Mouse (Mus musculus) ZHBTc4 (cell line): ENCODE measurements around the gene Rpp25.
A peak's percentile ranks its signal among the peaks of the same experiment; 100 is the strongest.

ENCODE experiments used
- DNase-seq: peaks from one replicate; pipeline ENCODE4 v3.0.0-alpha.2; 2011; ENCODE audit warnings: low read depth, low spot score

The Rpp25 gene

DNA sequence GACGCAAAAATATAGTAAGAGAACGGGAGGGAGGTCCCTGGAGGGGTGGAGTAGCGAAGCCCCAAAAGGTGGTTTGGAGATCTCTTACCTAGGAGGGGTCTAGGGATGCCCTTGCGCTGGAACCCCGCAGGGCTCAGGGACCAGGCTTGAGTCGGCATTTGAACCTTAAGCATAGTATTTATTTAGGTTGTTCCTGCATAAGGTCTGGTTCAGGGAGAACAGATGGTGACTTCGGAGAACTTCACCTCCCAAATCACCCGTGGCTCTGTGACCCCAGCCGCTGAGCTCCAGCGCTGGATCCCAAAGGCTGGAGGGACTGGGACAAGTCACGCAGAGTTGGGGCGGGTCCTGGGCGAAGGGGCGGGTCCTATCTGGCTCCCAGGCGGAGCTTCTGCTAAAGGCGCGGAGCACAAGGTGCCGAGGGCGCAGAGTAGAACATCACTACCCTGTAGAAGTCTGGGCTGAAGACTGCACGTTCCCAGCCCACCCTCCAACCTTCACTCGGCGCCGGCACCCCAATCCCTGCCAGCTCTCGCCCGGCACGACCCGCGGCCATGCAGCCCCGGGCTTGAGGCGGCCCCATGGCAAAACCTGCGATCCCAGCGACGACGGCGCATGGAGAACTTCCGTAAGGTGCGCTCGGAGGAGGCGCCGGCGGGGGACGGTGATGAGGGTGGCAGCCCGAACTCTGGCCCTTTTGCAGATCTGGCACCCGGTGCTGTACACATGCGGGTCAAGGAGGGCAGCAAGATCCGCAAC lies at the start of gene Rpp25:
Gene Rpp25, plus strand, starts transcription at position 405 of the 759 bp plus-strand sequence.
- peak; percentile 96 for DNase-seq

DNA sequence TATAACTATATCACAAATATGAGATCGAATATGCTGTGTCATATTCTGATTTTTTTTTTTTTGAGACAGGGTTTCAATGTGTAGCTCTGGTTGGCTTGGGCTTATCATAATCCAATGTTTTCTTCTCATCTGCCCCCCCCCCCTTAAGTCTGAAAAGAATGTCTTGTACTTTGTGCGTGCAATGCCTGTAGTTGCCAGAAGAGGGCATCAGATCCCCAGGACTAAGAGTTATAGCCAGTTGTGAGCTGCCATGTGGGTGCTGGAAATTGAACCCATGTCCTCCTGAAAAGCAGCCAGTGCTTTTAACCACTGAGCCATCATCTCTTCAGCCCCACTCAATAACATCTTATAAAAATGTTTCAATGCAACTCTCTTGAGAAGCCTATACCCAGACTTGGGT lies 44.1 kb upstream of the Rpp25 start:
- DNase-seq, result peak; percentile 68

DNA sequence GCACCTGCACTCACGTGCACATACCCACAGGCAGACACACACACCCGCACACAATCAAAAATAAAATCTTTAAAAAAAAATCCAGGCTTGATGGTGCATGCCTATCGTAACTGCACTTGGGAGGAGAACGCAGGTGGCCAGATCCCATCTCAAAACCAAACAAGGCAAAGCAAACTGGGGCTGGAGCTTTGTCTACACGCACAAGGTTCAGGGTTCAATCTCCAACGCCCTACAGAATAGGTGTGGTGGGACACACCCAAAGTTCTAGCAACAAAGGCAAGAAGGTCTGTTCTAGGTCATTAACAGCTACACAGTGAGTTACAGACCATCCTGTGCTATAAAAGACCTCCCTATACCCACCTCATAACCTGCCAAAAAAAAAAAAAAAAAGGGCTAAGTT lies 41.0 kb upstream of the Rpp25 start:
- DNase-seq, result peak; percentile 64

DNA sequence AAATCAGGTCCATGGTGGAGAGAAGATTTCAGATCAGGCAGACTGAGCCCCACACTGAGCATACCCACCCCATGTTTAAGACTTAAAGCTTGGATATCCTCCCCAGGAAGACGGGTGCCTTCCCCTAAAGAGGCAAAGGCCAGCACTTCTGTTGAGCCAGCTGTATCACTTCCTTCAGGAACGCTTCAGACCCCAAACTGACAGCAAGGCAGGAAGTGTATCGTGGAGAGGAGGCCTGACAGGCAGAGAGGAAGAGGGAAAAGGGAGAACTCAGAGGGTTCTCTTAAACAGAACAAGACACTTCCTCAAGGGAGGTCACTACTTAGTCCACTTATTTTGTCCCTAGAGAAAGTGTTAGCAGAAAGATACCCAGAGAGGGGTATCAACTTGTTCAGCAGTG lies 37.7 kb upstream of the Rpp25 start:
- no peak for DNase-seq

DNA sequence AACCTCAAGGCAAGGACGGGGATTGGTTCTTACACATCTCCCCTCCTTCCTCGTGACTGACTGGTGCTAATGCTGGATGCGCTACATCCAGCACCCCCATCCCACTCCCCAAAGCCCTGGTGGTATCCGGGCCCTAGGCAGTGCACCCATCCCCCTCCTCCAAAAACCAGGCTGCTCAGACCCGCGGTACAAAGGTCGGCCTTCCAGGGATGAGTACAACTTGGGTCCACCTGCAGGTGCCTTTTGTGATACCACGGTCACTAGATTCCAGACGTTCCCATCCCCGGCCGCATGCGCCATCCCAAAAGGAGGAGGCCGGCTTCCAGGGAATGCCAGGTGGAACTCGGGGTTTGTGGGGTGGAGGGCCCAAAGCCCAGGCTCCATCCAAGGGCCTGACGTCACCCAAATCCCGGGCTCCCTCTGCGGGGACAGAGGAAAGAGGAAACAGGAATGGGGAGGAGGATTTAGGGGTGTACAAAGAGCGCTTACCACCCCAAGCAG lies 36.5 kb upstream of the Rpp25 start:
- peak; percentile 54 for DNase-seq

DNA sequence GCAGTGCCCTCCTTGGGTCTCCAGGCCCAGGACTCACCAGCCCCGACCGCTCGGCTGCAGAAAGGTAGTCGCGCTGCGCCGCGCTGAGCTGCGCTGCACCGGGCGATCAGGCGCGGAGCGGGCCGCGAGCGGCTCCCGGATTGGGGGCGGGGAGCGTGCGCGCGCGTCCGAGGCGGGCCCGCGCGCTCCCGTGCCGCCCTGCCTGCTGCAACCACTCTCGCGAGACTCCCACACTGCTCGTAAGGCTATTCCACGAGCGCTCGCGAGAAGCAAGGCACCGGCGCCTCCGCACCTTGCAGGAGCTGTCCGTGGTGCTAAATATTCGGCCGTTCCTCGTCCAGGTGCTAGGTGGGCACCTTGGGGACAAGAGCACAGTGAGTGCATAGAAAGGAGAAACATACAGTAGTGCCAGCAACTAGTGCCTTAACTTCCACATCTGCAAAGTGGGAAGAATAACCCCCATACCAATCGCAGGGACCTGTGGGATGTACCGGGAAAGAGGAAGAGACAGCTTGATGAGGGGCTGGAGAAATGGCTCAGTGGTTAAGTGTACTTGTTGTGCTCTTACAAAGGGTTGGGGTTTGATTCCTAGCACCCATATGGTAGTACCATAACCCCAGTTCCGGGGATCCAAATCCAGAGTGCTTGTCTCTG lies 35.8 kb upstream of the Rpp25 start, which contains the start of gene Scamp5:
Gene Scamp5, minus strand, starts transcription at position 165 of the 654 bp plus-strand sequence.
- DNase-seq, result peak; percentile 97

DNA sequence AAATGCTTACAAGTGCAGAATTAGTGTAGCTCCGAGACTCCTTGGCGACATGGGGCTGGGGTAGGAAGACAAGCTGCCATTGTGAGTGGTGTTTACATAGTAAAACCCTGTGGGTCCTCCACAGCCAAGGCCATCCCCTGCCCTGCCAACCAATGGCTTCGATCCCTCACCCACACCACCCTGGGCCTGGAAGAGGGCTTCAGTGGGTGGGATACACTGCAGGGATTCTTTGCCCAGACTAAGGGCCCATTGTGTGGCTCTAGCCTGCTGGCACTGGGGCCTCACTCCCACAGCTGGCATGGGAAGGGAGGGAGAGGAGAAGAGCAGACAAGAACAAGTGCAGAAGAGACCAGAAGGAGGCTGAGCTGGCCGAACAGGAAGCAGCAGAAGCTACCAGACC lies 34.9 kb upstream of the Rpp25 start:
- DNase-seq, result no peak

DNA sequence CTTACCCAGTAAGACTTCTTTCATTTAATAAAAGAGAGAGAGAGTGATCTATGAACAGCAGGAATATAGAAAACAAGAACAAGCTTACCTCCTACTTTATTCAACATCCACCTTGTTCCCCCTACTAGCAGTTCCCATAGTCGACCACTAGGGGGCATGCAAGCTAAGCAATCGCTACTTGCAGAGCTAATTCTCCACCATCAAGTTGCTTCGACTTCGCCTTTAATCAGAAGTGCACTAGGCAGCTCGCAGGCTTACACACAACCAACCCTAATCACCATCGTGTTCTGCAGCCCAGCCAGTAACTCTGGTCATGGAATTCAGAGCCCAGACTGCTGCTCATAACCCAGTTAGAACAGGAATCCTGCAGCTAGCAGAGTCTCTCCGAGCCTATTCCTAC lies 18.1 kb upstream of the Rpp25 start:
- DNase-seq, result peak; percentile 90

DNA sequence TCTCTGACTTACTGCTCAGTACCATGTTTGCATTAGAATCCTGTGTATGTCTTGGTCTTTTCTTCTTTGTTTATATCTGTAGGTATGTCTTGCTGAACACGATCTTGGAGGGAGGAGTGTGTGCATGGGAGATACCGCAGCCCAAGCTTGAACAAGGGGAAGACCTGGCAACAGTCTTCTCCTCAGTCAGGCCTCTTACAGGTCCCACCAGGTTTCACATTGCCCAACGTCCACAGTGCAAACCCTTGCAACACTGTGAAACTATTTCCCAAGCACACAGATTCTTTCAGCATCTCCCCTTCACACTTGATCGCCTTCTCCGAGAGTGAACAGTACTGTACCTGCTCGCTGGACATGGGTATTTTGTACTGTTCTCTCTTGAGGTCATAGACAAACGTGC lies 16.0 kb upstream of the Rpp25 start:
- DNase-seq, result no peak

DNA sequence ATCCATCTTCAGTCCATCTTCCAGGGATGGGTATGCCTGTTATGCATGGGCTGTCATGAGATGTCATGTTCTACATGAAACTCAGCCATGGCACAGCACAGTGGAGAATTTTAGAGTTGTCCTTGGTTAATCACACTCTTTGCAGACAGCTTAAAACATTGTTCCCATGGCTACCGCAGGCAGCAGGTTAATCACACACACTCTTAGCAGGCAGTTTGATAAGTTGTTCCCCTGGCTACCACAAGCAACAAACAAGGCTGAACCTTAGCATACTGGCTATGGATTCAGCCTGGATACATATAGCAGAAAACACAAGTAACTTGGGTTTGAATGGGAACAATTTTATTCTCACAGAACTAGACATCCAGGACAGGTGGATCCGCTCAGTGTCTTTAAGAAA lies 10.3 kb upstream of the Rpp25 start:
- DNase-seq, result no peak

DNA sequence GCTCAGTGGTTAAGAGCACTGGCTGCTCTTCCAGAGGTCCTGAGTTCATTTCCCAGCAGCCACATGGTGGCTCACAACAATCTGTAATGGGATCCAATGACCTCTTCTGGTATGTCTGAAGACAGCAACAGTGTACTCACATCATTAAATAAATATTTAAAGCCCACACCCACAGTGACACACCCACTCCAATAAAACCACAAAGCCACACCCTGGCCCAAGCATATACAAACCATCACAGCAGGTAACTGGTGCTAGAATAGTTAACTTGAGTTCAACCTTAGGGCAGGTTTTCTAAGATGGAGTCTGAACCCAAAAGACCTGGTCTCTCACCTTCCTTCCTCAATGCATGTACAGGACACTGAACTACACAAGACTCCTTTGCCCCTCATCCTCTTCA lies 8.9 kb upstream of the Rpp25 start:
- DNase-seq, result peak; percentile 80

DNA sequence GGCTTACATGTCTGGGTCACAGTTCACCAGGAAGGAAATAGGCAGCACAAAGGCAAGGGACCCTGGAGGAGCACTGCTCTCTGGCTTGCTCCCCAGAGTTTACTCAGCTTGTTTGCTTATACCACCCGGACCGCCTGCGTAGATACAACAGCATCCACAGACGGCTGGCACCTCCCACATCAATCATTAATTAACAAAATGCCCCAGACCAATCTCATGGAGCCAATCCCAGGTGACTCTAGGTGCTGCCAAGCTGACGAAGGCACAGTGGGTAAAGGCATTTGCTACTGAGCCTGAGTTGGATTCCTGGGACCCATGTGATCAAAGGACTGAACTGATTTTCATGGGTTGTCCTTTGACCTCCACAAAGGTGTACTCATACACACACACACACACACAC lies 6.6 kb upstream of the Rpp25 start:
- DNase-seq, result no peak

DNA sequence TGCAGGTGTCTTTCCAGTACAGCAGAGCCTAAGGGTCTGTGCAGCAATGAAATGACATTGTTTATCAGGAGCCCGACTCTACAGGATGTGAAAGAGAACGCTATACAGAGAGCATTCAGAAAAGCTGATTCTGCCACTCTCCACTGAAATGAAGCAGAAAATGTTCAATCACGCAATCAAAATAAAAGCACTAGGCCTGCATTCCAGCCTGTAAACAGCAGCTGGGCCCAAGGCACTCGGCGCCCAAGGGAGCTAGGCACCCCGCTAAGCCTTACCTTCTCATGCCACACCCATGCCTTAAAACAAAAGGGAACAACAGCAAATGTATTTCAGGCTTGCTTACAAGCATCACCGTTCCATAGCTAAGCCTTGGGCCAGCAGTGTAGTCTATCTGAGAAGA lies 5.3 kb upstream of the Rpp25 start:
- DNase-seq, result peak; percentile 55

DNA sequence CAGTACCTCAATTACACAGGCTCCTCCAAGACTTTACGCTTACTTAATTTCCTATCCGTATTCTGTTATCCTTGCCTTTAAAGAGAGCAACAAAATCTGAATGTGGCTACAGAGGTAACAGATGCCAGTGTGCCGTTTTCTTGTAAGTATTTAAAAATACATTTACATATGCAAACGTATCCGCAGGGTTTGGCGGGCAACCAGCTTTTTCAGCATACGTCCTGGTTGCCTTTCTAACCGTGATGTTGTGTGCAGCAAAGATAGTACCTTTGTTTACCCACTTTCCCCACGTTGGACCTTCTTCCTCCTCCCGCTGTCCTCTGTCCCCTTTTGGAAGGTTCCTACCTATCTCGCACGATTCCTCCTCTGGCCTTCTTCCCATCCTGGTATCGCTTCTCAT lies 2.4 kb upstream of the Rpp25 start:
- no peak for DNase-seq

DNA sequence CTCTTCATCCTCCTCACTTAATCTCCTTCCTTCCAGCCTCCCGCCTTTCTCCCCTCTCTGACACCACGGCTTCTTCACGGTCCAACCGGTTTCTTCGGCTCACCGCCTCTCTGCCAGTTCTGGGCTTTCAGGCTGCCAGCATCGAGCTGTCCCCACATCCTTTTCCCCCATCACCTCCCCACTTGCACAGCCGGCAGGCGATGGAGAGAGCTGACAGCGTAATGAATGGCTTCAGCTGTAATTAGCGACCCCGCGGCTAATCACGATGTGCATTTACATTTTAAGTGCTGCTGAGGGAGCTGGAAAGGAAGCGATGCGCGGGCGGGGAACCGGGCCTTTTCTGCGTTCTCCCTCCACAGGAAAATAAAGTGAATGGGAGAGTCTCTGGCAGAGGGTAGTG lies 2.0 kb upstream of the Rpp25 start:
- DNase-seq, result no peak

DNA sequence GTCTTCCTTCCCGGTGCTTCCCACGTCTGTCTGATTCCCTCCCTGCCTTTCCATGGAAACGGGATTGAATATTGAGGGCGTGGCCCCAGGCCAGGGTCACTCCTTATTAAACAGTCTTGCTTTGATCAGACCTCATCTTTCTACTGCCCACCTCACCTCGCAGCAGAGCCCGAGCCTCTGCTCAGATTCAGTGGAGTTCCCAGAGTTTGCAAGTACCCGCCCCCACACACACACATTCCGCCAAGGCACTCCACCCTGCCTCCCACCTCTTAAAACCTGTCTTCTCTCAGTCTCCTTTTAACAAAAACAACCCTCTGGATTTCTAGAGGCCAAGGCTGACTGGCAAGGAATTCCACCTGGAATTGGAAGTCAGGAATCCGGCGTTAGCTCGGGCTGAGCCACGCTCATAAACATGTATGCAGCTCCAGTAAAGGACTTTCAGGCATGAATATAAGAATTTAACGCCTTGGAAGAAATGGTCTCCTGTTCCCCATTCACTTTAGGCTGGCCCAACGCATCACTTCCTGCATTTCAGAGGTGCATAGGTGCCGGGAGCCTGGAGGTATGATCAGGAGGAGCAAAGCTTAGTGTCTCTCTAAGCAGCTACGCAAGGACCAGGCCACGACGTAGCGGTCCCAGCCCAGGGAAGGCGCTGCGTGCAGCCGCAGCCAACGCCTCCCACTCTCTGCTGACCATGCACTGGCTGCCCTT lies 760 bp upstream of the Rpp25 start:
- peak; percentile 69 for DNase-seq

DNA sequence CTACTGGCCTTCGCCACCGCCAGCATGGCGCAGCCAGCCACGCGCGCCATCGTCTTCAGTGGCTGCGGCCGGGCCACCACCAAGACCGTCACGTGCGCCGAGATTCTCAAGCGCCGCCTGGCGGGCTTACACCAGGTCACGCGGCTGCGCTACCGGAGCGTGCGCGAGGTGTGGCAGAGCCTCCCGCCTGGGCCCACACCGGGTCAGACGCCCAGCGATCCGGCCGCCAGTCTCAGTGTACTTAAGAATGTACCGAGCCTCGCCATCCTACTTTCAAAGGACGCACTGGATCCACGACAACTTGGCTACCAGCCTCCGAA lies 515 bp downstream of the Rpp25 start:
- DNase-seq, result peak; percentile 96

DNA sequence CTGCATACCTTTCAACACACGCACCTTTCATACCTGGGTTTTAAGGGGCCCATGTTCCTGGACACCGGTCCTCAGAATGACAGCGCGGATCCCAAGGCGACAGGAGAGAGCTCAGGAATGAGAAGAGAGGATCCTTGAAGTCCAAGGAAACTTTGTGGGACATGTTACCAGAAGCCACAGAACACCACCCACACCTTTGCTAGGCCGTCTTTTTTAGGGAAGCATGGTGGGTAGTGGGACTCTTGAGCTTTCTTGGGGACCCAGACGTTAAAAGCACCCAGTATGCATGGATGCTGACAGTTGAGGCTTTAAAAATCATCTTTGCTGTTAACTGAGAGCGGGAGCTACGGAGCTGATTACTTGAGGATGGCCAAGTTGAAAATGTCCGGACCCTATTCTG lies 1.1 kb downstream of the Rpp25 start:
- no peak for DNase-seq

DNA sequence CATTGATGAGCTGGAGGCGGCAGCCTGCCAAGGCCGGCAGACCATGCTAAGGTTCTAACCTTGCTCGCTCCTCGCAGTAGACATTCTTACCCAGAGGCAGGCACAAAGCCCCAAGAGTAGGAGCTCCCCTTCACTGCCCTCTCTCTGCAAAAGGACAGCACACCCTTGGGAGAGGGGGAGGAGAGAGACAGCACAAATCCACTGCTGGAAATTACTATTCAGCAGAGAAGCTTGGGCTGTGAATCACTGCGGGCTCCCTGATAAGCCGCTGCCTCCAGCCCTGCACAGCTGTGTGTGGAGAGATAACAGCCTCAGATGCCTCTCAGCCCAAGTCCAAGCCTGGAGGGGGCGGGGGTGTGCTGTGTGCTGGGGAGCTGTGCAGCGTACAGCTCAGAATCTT lies 1.9 kb downstream of the Rpp25 start:
- DNase-seq, result peak; percentile 48

DNA sequence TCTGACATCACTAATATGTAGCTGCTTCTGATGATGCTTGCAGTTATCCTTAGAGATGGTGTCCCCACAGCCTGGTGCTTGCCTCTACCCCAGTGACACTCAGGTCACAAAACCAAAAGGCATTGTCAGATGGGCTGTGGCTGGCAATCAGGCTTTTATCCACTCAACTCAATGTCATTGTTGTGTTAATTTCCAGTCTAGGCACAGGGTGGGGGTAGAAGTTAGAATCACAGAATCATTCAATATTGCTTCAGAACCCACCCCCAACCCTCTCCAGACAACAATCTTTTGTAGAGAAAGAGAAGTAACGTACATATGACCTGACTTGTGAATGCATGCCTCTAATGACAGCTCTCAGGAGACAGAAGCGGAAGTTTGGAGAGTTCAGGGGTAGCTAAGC lies 6.8 kb downstream of the Rpp25 start:
- DNase-seq, result peak; percentile 85

DNA sequence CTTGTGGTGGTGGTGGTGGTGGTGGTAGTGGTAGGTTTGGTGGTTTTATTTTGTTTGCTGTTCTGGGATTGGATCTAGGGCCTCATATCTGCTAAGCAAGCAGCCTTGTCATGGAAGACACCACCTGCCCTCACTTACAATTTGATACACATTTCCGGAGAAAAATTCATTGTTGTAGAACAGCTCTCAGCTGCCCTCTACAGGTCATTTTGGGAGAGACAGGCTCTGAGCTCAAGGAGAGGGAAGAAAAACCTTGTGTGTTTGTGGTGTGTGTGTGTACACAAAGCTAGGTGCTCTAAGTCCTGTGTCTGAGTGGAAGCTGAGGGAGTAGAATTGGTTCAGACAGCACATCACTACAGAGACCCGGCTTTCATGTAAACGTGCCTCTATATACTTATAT lies 13.3 kb downstream of the Rpp25 start:
- DNase-seq, result peak; percentile 75

DNA sequence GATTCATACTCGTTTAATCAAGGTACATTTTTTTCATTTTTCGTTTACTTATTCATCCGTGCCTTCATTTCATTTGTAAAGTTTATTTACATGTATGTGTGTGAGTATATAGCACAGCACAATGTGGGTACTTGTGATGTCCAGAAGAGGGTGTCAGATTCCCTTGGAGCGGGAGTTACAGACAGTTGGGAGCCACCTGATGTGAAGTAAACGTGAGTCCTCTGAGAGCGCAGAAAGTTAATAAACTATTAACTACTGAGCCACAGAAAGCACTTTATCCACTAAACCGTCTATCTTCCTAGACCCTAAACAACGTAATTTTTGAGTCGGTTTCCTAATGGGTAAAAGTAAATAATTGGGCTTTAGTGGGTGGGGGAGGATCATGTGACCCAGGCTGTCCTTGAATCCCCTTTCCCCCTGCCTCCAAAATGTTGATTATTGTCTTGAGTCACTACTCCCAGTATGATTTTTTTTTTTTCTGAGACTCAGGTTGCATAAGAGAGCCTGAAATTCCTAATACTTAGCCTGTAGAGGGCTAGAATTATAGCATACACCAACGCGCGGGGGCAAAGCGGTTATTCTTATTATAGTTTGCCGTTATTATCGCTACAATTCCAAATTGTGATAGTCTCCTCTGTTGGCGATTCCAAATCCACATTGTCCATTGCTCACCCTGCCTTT lies 16.7 kb downstream of the Rpp25 start:
- DNase-seq, result peak; percentile 64
